Mouse (Mus musculus) brain, embryonic 14.5 days (tissue): Measurements from ENCODE around the gene Ppfibp2.

ENCODE experiments used
- CTCF ChIP-seq: fragments of 200-500 bp; IDR thresholded peaks from 2 replicates; pipeline ENCODE4 v1.5.1; 2012; ENCODE audit warnings: inconsistent platforms, mild to moderate bottlenecking, moderate library complexity, borderline replicate concordance; ENCODE audit not compliant: insufficient read depth, insufficient read length; ENCODE audit errors: extremely low read depth
- POLR2A ChIP-seq: fragments of 200-500 bp; IDR thresholded peaks from 2 replicates; pipeline ENCODE4 v1.6.1; 2012; ENCODE audit warnings: mild to moderate bottlenecking, inconsistent platforms, borderline replicate concordance; ENCODE audit not compliant: poor library complexity, insufficient read depth, insufficient read length, severe bottlenecking; ENCODE audit errors: extremely low read depth

DNA sequence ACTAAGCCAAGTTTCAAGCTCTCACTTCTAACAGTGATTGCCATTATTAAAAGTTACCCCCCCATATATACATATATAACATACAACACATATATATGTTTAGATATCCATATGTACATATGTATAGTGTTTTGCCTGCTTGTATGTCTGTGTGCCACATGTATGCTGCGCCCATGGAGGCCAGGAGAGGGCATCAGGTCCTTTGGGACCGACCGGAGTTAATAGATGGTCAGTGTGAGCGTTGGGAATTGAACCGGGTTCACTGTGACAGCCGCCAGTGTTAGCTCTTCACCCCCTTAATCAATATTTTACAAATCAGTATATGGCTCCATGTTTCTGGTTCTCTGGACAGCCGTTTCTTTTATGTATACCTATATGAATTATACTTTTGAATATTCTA, 55.0 kb downstream of the Ppfibp2 start:
- TF ChIP-seq POLR2A (no peak), CTCF (no peak)
